Mouse (Mus musculus): ENCODE results near the gene Itga8. TPM values are rescaled to one million over a fixed set of nuclear protein-coding genes. Genes with fewer than 3 reads are reported as not detected.

Gene Itga8
- total and polyA plus RNA-seq, 3 experiments, result 3.5 to 10.6 (median 7.5) TPM

GRCm38 (mm10) chr2:12160486-12160885 is 141.2 kb downstream of the Itga8 start:
- H3K9me3 ChIP-seq (replicated peaks; ENCODE audit: low read length), result no peaks in the 10 kb centered on the region
- TF ChIP-seq POLR2AphosphoS2 (IDR thresholded peaks at IDR 0.05; ENCODE audit: low read depth, low read length) (no peak), ZC3H11A (IDR thresholded peaks at IDR 0.05; ENCODE audit: low read depth, low read length) (0 out of 2 replicates have a peak, but pooled peaks have one; percentile 25), JUND (conservative IDR thresholded peaks at IDR 0.05; ENCODE audit: low read depth, low read length) (no peak), TBP (conservative IDR thresholded peaks at IDR 0.05; ENCODE audit: low read depth, low read length) (no peak), RAD21 (IDR thresholded peaks at IDR 0.05; ENCODE audit: low read depth, low read length) (peak; percentile 63), MEF2A (IDR thresholded peaks at IDR 0.05; ENCODE audit: borderline replicate concordance, low read depth, low read length) (no peak), UBTF (IDR thresholded peaks at IDR 0.05; ENCODE audit: low read depth, low read length) (no peak), MYC (IDR thresholded peaks at IDR 0.05; ENCODE audit: low read depth, low read length) (no peak), SMC3 (IDR thresholded peaks at IDR 0.05; ENCODE audit: low read depth, low read length) (peak; percentile 92), ZKSCAN1 (IDR thresholded peaks at IDR 0.05; ENCODE audit: borderline replicate concordance, low read depth, low read length) (no peak), MAFK (IDR thresholded peaks at IDR 0.05; ENCODE audit: insufficient replicate concordance, low read length) (no peak), PAX5 (IDR thresholded peaks at IDR 0.05; ENCODE audit: low read length) (no peak), CTCF (conservative IDR thresholded peaks at IDR 0.05 in 1 of 2, IDR thresholded peaks at IDR 0.05 in 1 of 2; ENCODE audit: low read depth in 2 of 2, low read length in 2 of 2) (peak; percentile 70 to 85), NRF1 (IDR thresholded peaks at IDR 0.05; ENCODE audit: low read depth, low read length) (no peak)
- no peak overlapping the region for H3K4me3 ChIP-seq (replicated peaks in 1 of 3; ENCODE audit: low read depth in 2 of 3, low read length in 2 of 3, poor library complexity in 1 of 3)
- H3K4me2 ChIP-seq (ENCODE audit: insufficient read depth, low read depth, poor library complexity, severe bottlenecking), result no peak overlapping the region
- H3K27ac ChIP-seq (ENCODE audit: insufficient read depth, low read depth), result no peak overlapping the region
- no peak overlapping the region for H3K9ac ChIP-seq (ENCODE audit: insufficient read depth, low read depth)
- dilution Hi-C loops (cut with MboI; ENCODE audit: extremely low pct_ligation_motif_present, extremely low pct_unique_long_range_greater_than_20kb, low sequenced_read_pairs), result no loop called here
- in situ Hi-C loops (cut with MboI; ENCODE audit: low pct_ligation_motif_present, low pct_unique_long_range_greater_than_20kb, low sequenced_read_pairs), result no loop called here
- no peaks in the 10 kb centered on the region for H3K27me3 ChIP-seq (replicated peaks)
- H3K36me3 ChIP-seq (replicated peaks in 1 of 2; ENCODE audit: control insufficient read depth in 1 of 2, insufficient read depth in 1 of 2, low read length in 1 of 2), result peaks cover 11 to 38% of the 10 kb centered on the region in 2 experiments
- no peaks in the 10 kb centered on the region for H3K4me1 ChIP-seq (ENCODE audit: control insufficient read depth in 1 of 2, insufficient read depth in 2 of 2)
- no peaks in the 10 kb centered on the region for H3K79me2 ChIP-seq (replicated peaks; ENCODE audit: control insufficient read depth, extremely low read depth, insufficient read depth, poor library complexity, severe bottlenecking)
- peak; percentile 69 for DNase-seq (ENCODE audit: extremely low read depth)

- H3K79me2 ChIP-seq (replicated peaks; ENCODE audit: control insufficient read depth, extremely low read depth, insufficient read depth, poor library complexity, severe bottlenecking), result no peaks in the 10 kb centered on the region
- dilution Hi-C loops (cut with MboI; ENCODE audit: extremely low pct_ligation_motif_present, extremely low pct_unique_long_range_greater_than_20kb, low sequenced_read_pairs), result no loop called here
- H3K9me3 ChIP-seq (replicated peaks; ENCODE audit: low read length), result no peaks in the 10 kb centered on the region
- no peak overlapping the region for H3K27ac ChIP-seq (ENCODE audit: insufficient read depth, low read depth)
- H3K36me3 ChIP-seq (replicated peaks in 1 of 2; ENCODE audit: control insufficient read depth in 1 of 2, insufficient read depth in 1 of 2, low read length in 1 of 2), result peaks cover 19 to 60% of the 10 kb centered on the region in 2 experiments
- no peak for DNase-seq (ENCODE audit: extremely low read depth)
- no peak overlapping the region for H3K4me3 ChIP-seq (replicated peaks in 1 of 3; ENCODE audit: low read depth in 2 of 3, low read length in 2 of 3, poor library complexity in 1 of 3)
- no peaks in the 10 kb centered on the region for H3K4me1 ChIP-seq (ENCODE audit: control insufficient read depth in 1 of 2, insufficient read depth in 2 of 2)
- in situ Hi-C loops (cut with MboI; ENCODE audit: low pct_ligation_motif_present, low pct_unique_long_range_greater_than_20kb, low sequenced_read_pairs), result no loop called here
- no peak overlapping the region for H3K4me2 ChIP-seq (ENCODE audit: insufficient read depth, low read depth, poor library complexity, severe bottlenecking)
- TF ChIP-seq RAD21 (IDR thresholded peaks at IDR 0.05; ENCODE audit: low read depth, low read length), result no peak
- TF ChIP-seq ZMIZ1 (IDR thresholded peaks at IDR 0.05; ENCODE audit: low read depth, low read length), result no peak
- no peak for TF ChIP-seq NRF1 (IDR thresholded peaks at IDR 0.05; ENCODE audit: low read depth, low read length)
- no peak for TF ChIP-seq POLR2AphosphoS2 (IDR thresholded peaks at IDR 0.05; ENCODE audit: low read depth, low read length)
- no peak for TF ChIP-seq ELF1 (IDR thresholded peaks at IDR 0.05; ENCODE audit: low read depth, low read length)
- TF ChIP-seq MEF2A (IDR thresholded peaks at IDR 0.05; ENCODE audit: borderline replicate concordance, low read depth, low read length), result no peak
- no peak for TF ChIP-seq BHLHE40 (IDR thresholded peaks at IDR 0.05; ENCODE audit: low read depth, low read length)
- TF ChIP-seq NELFE (IDR thresholded peaks at IDR 0.05; ENCODE audit: low read depth, low read length), result no peak
- no peak for TF ChIP-seq ZC3H11A (IDR thresholded peaks at IDR 0.05; ENCODE audit: low read depth, low read length)
- no peak for TF ChIP-seq CTCF (conservative IDR thresholded peaks at IDR 0.05 in 1 of 2, IDR thresholded peaks at IDR 0.05 in 1 of 2; ENCODE audit: low read depth in 2 of 2, low read length in 2 of 2)
- no peak for TF ChIP-seq HCFC1 (IDR thresholded peaks at IDR 0.05; ENCODE audit: low read depth, low read length)
- TF ChIP-seq IRF4 (IDR thresholded peaks at IDR 0.05; ENCODE audit: low read depth, low read length), result no peak
- no peak for TF ChIP-seq USF1 (IDR thresholded peaks at IDR 0.05; ENCODE audit: low read depth, low read length)
- no peak for TF ChIP-seq E2F4 (IDR thresholded peaks at IDR 0.05; ENCODE audit: insufficient replicate concordance, low read depth, low read length)
- no peak for TF ChIP-seq MAFK (IDR thresholded peaks at IDR 0.05; ENCODE audit: insufficient replicate concordance, low read length)
- no peak for TF ChIP-seq RCOR1 (conservative IDR thresholded peaks at IDR 0.05; ENCODE audit: low read depth, low read length)
- no peak for TF ChIP-seq CHD2 (IDR thresholded peaks at IDR 0.05; ENCODE audit: low read length)
- H3K27me3 ChIP-seq (replicated peaks), result no peaks in the 10 kb centered on the region
- H3K9ac ChIP-seq (ENCODE audit: insufficient read depth, low read depth), result no peak overlapping the region
These were observed 144.7 kb downstream of the Itga8 start for GRCm38 (mm10) chr2:12157001-12157400.

All from CH12.LX (cell line).